23 mouse cellular contexts compared by ENCODE assay signal in genomic region chr14:47990716-47991115, GRCm38 (mm10).
"Had no signal": no experiment of that assay in that cellular context is flagged by ENCODE, and none has a peak within 500 bp of the region (broad histone marks: within the 10 kb centered on the region; RNA-seq: fewer than 3 reads in every experiment).

No protein-coding gene starts in this region.

- DNase-seq: gastrocnemius, adult 2 months; gastrocnemius, postnatal 10 days; gastrocnemius, postnatal 25 days; heart, postnatal 10 days; heart, postnatal 4 days; kidney, adult 18-20 months; kidney, adult 8-10 months; kidney, postnatal 10 days; kidney, postnatal 25 days; kidney, postnatal 4 days; liver; liver, embryonic 13.5 days had no signal

- H3K36me3 ChIP-seq: heart, embryonic 10.5 days; heart, embryonic 12.5 days; hindbrain, embryonic 10.5 days; hindbrain, embryonic 12.5 days; intestine, embryonic 15.5 days; limb, embryonic 10.5 days; limb, embryonic 12.5 days; liver, embryonic 13.5 days had no signal

- H3K9me3 ChIP-seq: heart, embryonic 10.5 days; hindbrain, embryonic 12.5 days; intestine, embryonic 15.5 days; limb, embryonic 10.5 days; limb, embryonic 12.5 days; liver, embryonic 13.5 days had no signal

- H3K4me1 ChIP-seq: heart, embryonic 12.5 days; intestine, embryonic 15.5 days; liver, embryonic 13.5 days had no signal

- H3K4me3 ChIP-seq: gastrocnemius, adult 2 months; heart, embryonic 10.5 days; heart, embryonic 12.5 days; hindbrain, embryonic 10.5 days; hindbrain, embryonic 12.5 days; intestine, embryonic 15.5 days; layer of hippocampus, adult 2 months; left cerebral cortex, adult 2 months; limb, embryonic 10.5 days; limb, embryonic 12.5 days; liver, embryonic 13.5 days had no signal

- H3K27ac ChIP-seq: gastrocnemius, adult 2 months; heart, embryonic 10.5 days; hindbrain, embryonic 10.5 days; hindbrain, embryonic 12.5 days; hindbrain, embryonic 14.5 days; intestine, embryonic 15.5 days; layer of hippocampus, adult 2 months; left cerebral cortex, adult 2 months; limb, embryonic 10.5 days; limb, embryonic 12.5 days; liver, embryonic 13.5 days had no signal

- H3K4me2 ChIP-seq: heart, embryonic 12.5 days; hindbrain, embryonic 12.5 days; hindbrain, embryonic 14.5 days; intestine, embryonic 15.5 days; limb, embryonic 12.5 days; liver, embryonic 11.5 days; liver, embryonic 13.5 days had no signal

- H3K9ac ChIP-seq: heart, embryonic 12.5 days; hindbrain, embryonic 12.5 days; hindbrain, embryonic 14.5 days; intestine, embryonic 15.5 days; limb, embryonic 12.5 days; liver, embryonic 13.5 days had no signal

- H3K27me3 ChIP-seq: heart, embryonic 12.5 days; hindbrain, embryonic 12.5 days; intestine, embryonic 15.5 days; liver, embryonic 13.5 days had no signal
